In the genomic region with DNA sequence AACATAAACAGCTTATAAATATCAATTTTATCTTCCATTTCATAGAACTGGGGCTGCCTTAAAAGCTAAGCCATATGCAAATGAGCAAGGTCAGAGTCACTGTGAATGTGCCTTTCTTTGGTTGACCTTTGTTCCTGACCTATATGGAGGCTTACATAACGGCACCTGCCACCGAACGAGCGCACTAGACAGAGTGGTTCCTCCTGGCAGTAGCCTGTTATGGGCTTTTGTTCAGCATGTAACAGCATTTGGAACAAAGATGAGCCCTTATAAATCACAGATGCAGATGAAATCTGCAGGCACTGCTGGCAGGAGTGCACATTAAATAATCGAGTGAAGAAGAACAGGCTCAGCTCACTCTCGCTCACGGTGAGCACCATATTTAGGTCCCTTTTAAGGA, we compare ENCODE assay signal across 15 mouse cellular contexts.
DNase-seq lines count a peak whose midpoint lies in the region; ATAC-seq lines count a peak whose summit lies in the region.
"Had no signal": no experiment of that assay in that cellular context is flagged by ENCODE, and none has a peak within 500 bp of the region (broad histone marks: within the 10 kb centered on the region; RNA-seq: fewer than 3 reads in every experiment).

No protein-coding gene starts in this region.

- H3K27ac ChIP-seq in kidney, embryonic 14.5 days (ENCODE audit: low read depth, low read length) = no peak overlapping the region
- H3K27ac ChIP-seq: embryonic facial prominence, embryonic 13.5 days; heart, embryonic 10.5 days; limb, embryonic 15.5 days had no signal

- no peak overlapping the region for H3K4me3 ChIP-seq in kidney, embryonic 14.5 days (ENCODE audit: low read length)
- H3K4me3 ChIP-seq: embryonic facial prominence, embryonic 13.5 days; heart, embryonic 10.5 days; limb, embryonic 15.5 days had no signal

- no peaks in the 10 kb centered on the region for H3K27me3 ChIP-seq in kidney, embryonic 14.5 days (ENCODE audit: control insufficient read depth, insufficient read depth, low read length)
- H3K27me3 ChIP-seq: embryonic facial prominence, embryonic 13.5 days; limb, embryonic 15.5 days had no signal

- no peak for ATAC-seq in kidney, embryonic 14.5 days (ENCODE audit: low FRiP score, low TSS enrichment)

- peak; percentile 30 for DNase-seq in embryo, embryonic 10.5 days (ENCODE audit: low spot score)
- DNase-seq in embryo, embryonic 9.5 days (ENCODE audit: extremely low spot score) = no peak
- peak; percentile 56 for DNase-seq in kidney, adult 18-20 months
- peak; percentile 32 for DNase-seq in retina, postnatal 1 day
- no peak for DNase-seq in retina, embryonic 14.5 days (ENCODE audit: low spot score)
- DNase-seq in yolk sac, embryonic 10.5 days (ENCODE audit: low spot score) = peak; percentile 30
- no peak for DNase-seq in urinary bladder, postnatal 10 days (ENCODE audit: low spot score)
- DNase-seq: cerebellum, adult 8-10 months; heart, postnatal 4 days; lung, postnatal 4 days; thymus, adult 2 months had no signal

- WGBS in kidney, embryonic 14.5 days = 83% methylated on average over 7 of the region's 7 CpGs

- H3K4me1 ChIP-seq in kidney, embryonic 14.5 days (ENCODE audit: control insufficient read depth, insufficient read depth, low read length) = no peaks in the 10 kb centered on the region
- H3K4me1 ChIP-seq: limb, embryonic 15.5 days had no signal

- no peak overlapping the region for H3K9ac ChIP-seq in kidney, embryonic 14.5 days (ENCODE audit: low read depth, low read length)
- H3K9ac ChIP-seq: embryonic facial prominence, embryonic 13.5 days; limb, embryonic 15.5 days had no signal

- H3K36me3 ChIP-seq in kidney, embryonic 14.5 days (ENCODE audit: control insufficient read depth, insufficient read depth, low read length) = 0 out of 2 replicates have a peak, but pooled peaks cover 6% of the 10 kb centered on the region

- H3K4me2 ChIP-seq in kidney, embryonic 14.5 days (replicated peaks; ENCODE audit: low read depth, low read length) = no peak overlapping the region
- H3K4me2 ChIP-seq: embryonic facial prominence, embryonic 13.5 days; limb, embryonic 15.5 days had no signal

- no peaks in the 10 kb centered on the region for H3K9me3 ChIP-seq in kidney, embryonic 14.5 days (ENCODE audit: control insufficient read depth, low read length)
- H3K9me3 ChIP-seq: embryonic facial prominence, embryonic 13.5 days; heart, embryonic 10.5 days; limb, embryonic 15.5 days had no signal

Comparison
In these comparisons a context has a peak if more than half of its experiments do, and no peak if none do; other contexts are left out.
1. DNase-seq: peak in embryo, embryonic 10.5 days (single experiment), kidney, adult 18-20 months (single experiment), retina, postnatal 1 day (single experiment) and yolk sac, embryonic 10.5 days (single experiment); none in embryo, embryonic 9.5 days (single experiment), retina, embryonic 14.5 days (single experiment) and urinary bladder, postnatal 10 days (single experiment).